Mouse (Mus musculus): ENCODE measurements at regions not wholly inside any gene's neighbourhood (a gene's known extent, or its start where the extent isn't known, plus 50 kb on each side); places are given as distances from the start of the nearest gene placed in this dataset.
A peak's percentile ranks its signal among the peaks of the same experiment; 100 is the strongest.

GRCm38 (mm10) chr14:46225851-46226608 is 153.2 kb upstream of the Gm15217 start:
- Histone ChIP-seq H3K27ac (no peak overlapping the region), H3K4me3 (no peak overlapping the region), H3K9me3 (no peaks in the 10 kb centered on the region), H3K36me3 (replicated peaks) (no peaks in the 10 kb centered on the region), H3K27me3 (ENCODE audit: poor library complexity, severe bottlenecking) (no peaks in the 10 kb centered on the region), H3K4me1 (peaks cover 14% of the 10 kb centered on the region)
- DNase-seq (ENCODE audit: extremely low spot score, low spot score), result peak; percentile 15
- 58% methylated on average over 6 of the region's 6 CpGs for WGBS

- H3K27me3 ChIP-seq (ENCODE audit: poor library complexity, severe bottlenecking), result no peaks in the 10 kb centered on the region
- no peaks in the 10 kb centered on the region for H3K4me1 ChIP-seq
- 79% methylated on average over 3 of the region's 3 CpGs for WGBS
- no peaks in the 10 kb centered on the region for H3K36me3 ChIP-seq (replicated peaks)
- no peak overlapping the region for H3K27ac ChIP-seq
- no peak for DNase-seq (ENCODE audit: extremely low spot score, low spot score)
- no peak overlapping the region for H3K4me3 ChIP-seq
- H3K9me3 ChIP-seq, result no peaks in the 10 kb centered on the region
These were observed 145.2 kb upstream of the Gm15217 start for GRCm38 (mm10) chr14:46234040-46234439.

- no peak overlapping the region for H3K4me3 ChIP-seq
- WGBS, result 94% methylated on average over 8 of the region's 8 CpGs
- H3K27ac ChIP-seq, result no peak overlapping the region
- no peaks in the 10 kb centered on the region for H3K27me3 ChIP-seq (ENCODE audit: poor library complexity, severe bottlenecking)
- H3K4me1 ChIP-seq, result no peaks in the 10 kb centered on the region
- H3K9me3 ChIP-seq, result no peaks in the 10 kb centered on the region
- no peaks in the 10 kb centered on the region for H3K36me3 ChIP-seq (replicated peaks)
- no peak for DNase-seq (ENCODE audit: extremely low spot score, low spot score)
These were observed 144.4 kb upstream of the Gm15217 start for GRCm38 (mm10) chr14:46234835-46235234.

- DNase-seq (ENCODE audit: extremely low spot score, low spot score), result no peak
- Histone ChIP-seq H3K4me1 (no peaks in the 10 kb centered on the region), H3K4me3 (no peak overlapping the region), H3K36me3 (replicated peaks) (no peaks in the 10 kb centered on the region), H3K27ac (no peak overlapping the region), H3K27me3 (ENCODE audit: poor library complexity, severe bottlenecking) (no peaks in the 10 kb centered on the region), H3K9me3 (no peaks in the 10 kb centered on the region)
- 93% methylated on average over 15 of the region's 15 CpGs for WGBS
These were observed 139.0 kb upstream of the Gm15217 start for GRCm38 (mm10) chr14:46240046-46240800.

- Histone ChIP-seq H3K27me3 (ENCODE audit: poor library complexity, severe bottlenecking) (no peaks in the 10 kb centered on the region), H3K36me3 (replicated peaks) (no peaks in the 10 kb centered on the region), H3K4me1 (no peaks in the 10 kb centered on the region), H3K27ac (no peak overlapping the region), H3K9me3 (no peaks in the 10 kb centered on the region), H3K4me3 (no peak overlapping the region)
- WGBS, result 89% methylated on average over 2 of the region's 2 CpGs
- DNase-seq (ENCODE audit: extremely low spot score, low spot score), result no peak
These were observed 138.3 kb upstream of the Gm15217 start for GRCm38 (mm10) chr14:46240896-46241295.

- 72% methylated on average over 16 of the region's 16 CpGs for WGBS
These were observed 131.4 kb upstream of the Gm15217 start for GRCm38 (mm10) chr14:46247491-46248484.

GRCm38 (mm10) chr14:46249141-46249540 is 130.1 kb upstream of the Gm15217 start:
- Histone ChIP-seq H3K27me3 (ENCODE audit: poor library complexity, severe bottlenecking) (no peaks in the 10 kb centered on the region), H3K9me3 (no peaks in the 10 kb centered on the region)

More at GRCm38 (mm10) chr14:46247491-46248484, 131.4 kb upstream of the Gm15217 start:
- Histone ChIP-seq H3K27me3 (ENCODE audit: poor library complexity, severe bottlenecking) (no peaks in the 10 kb centered on the region), H3K4me3 (no peak overlapping the region), H3K9me3 (no peaks in the 10 kb centered on the region), H3K4me1 (no peaks in the 10 kb centered on the region; the same call in 1 of the 2 replicates), H3K27ac (no peak overlapping the region), H3K36me3 (replicated peaks) (no peaks in the 10 kb centered on the region)
- no peak for DNase-seq (ENCODE audit: extremely low spot score, low spot score)

GRCm38 (mm10) chr14:46255261-46255660 is 124.0 kb upstream of the Gm15217 start:
- no peaks in the 10 kb centered on the region for H3K9me3 ChIP-seq
- H3K4me1 ChIP-seq, result peaks cover 19% of the 10 kb centered on the region
- no peaks in the 10 kb centered on the region for H3K27me3 ChIP-seq (ENCODE audit: poor library complexity, severe bottlenecking)
- H3K27ac ChIP-seq, result no peak overlapping the region
- no peak for DNase-seq (ENCODE audit: extremely low spot score, low spot score)
- 79% methylated on average over 3 of the region's 3 CpGs for WGBS
- no peak overlapping the region for H3K4me3 ChIP-seq
- no peaks in the 10 kb centered on the region for H3K36me3 ChIP-seq (replicated peaks)

More at GRCm38 (mm10) chr14:46249141-46249540, 130.1 kb upstream of the Gm15217 start:
- no peak for DNase-seq (ENCODE audit: extremely low spot score, low spot score)
- no peaks in the 10 kb centered on the region; the same call in 1 of the 2 replicates for H3K4me1 ChIP-seq
- WGBS, result 79% methylated on average over 3 of the region's 3 CpGs
- no peak overlapping the region for H3K4me3 ChIP-seq
- no peak overlapping the region for H3K27ac ChIP-seq
- H3K36me3 ChIP-seq (replicated peaks), result no peaks in the 10 kb centered on the region

- Histone ChIP-seq H3K27me3 (ENCODE audit: poor library complexity, severe bottlenecking) (no peaks in the 10 kb centered on the region), H3K4me3 (no peak overlapping the region), H3K27ac (no peak overlapping the region), H3K4me1 (peaks cover 19% of the 10 kb centered on the region), H3K9me3 (no peaks in the 10 kb centered on the region), H3K36me3 (replicated peaks) (no peaks in the 10 kb centered on the region)
- 9% methylated on average over 1 of the region's 1 CpGs for WGBS
- DNase-seq (ENCODE audit: extremely low spot score, low spot score), result no peak
These were observed 122.9 kb upstream of the Gm15217 start for GRCm38 (mm10) chr14:46256336-46256735.

- WGBS, result 91% methylated on average over 4 of the region's 4 CpGs
- Histone ChIP-seq H3K27me3 (ENCODE audit: poor library complexity, severe bottlenecking) (no peaks in the 10 kb centered on the region), H3K4me1 (peaks cover 19% of the 10 kb centered on the region), H3K27ac (no peak overlapping the region), H3K36me3 (replicated peaks) (no peaks in the 10 kb centered on the region), H3K9me3 (no peaks in the 10 kb centered on the region), H3K4me3 (no peak overlapping the region)
- DNase-seq (ENCODE audit: extremely low spot score, low spot score), result no peak
These were observed 121.9 kb upstream of the Gm15217 start for GRCm38 (mm10) chr14:46257311-46257710.

GRCm38 (mm10) chr14:46258551-46258950 is 120.7 kb upstream of the Gm15217 start:
- Histone ChIP-seq H3K36me3 (replicated peaks) (no peaks in the 10 kb centered on the region), H3K27ac (no peak overlapping the region), H3K9me3 (no peaks in the 10 kb centered on the region), H3K4me1 (peaks cover 19% of the 10 kb centered on the region), H3K27me3 (ENCODE audit: poor library complexity, severe bottlenecking) (no peaks in the 10 kb centered on the region), H3K4me3 (no peak overlapping the region)
- DNase-seq (ENCODE audit: extremely low spot score, low spot score), result no peak
- 85% methylated on average over 7 of the region's 7 CpGs for whole genome bisulfite sequencing

- no peaks in the 10 kb centered on the region for H3K36me3 ChIP-seq (replicated peaks)
- no peak overlapping the region for H3K27ac ChIP-seq
- no peak overlapping the region for H3K4me3 ChIP-seq
- peaks cover 16% of the 10 kb centered on the region for H3K4me1 ChIP-seq
- no peaks in the 10 kb centered on the region for H3K27me3 ChIP-seq (ENCODE audit: poor library complexity, severe bottlenecking)
- DNase-seq (ENCODE audit: extremely low spot score, low spot score), result no peak
- no peaks in the 10 kb centered on the region for H3K9me3 ChIP-seq
- 77% methylated on average over 4 of the region's 4 CpGs for WGBS
These were observed 118.8 kb upstream of the Gm15217 start for GRCm38 (mm10) chr14:46260291-46260980.
